Mouse (Mus musculus): ENCODE data around the gene Efcab10. TPM values are rescaled to one million over a fixed set of nuclear protein-coding genes. Genes with fewer than 3 reads are reported as not detected.

Gene Efcab10
- polyA plus RNA-seq (2014; fragmentation: Illumina TruSeq; extraction: RNeasy Lipid Tissue Mini Kit (QIAGEN cat#74804); ENCODE audit: low read depth, low replicate concordance), result not detected

GRCm38 (mm10) chr12:33394804-33395623, at the start of gene Efcab10:
Efcab10 (plus strand) TSS chr12:33394854.

GRCm38 (mm10) chr12:33429387-33430160, 34.9 kb downstream of the Efcab10 start, which contains the start of gene Twistnb:
Twistnb (plus strand) TSS chr12:33429635.

Other genes with a start within 250 kb of the Efcab10 start
- gene Atxn7l1, start 247.2 kb upstream of the Efcab10 start, polyA plus RNA-seq (2014; fragmentation: Illumina TruSeq; extraction: RNeasy Lipid Tissue Mini Kit (QIAGEN cat#74804); ENCODE audit: low read depth, low replicate concordance), result 15.2 TPM
- gene Twistnb, start 34.8 kb downstream of the Efcab10 start, polyA plus RNA-seq (2014; fragmentation: Illumina TruSeq; extraction: RNeasy Lipid Tissue Mini Kit (QIAGEN cat#74804); ENCODE audit: low read depth, low replicate concordance), result 6.3 TPM

Measured in heart, adult 10 weeks (tissue).